Mouse (Mus musculus): ENCODE results near the gene Adamts9. TPM values are rescaled to one million over a fixed set of nuclear protein-coding genes. Genes with fewer than 3 reads are reported as not detected.

Gene Adamts9
- total RNA-seq, 1 experiment: 21.2 TPM

DNA sequence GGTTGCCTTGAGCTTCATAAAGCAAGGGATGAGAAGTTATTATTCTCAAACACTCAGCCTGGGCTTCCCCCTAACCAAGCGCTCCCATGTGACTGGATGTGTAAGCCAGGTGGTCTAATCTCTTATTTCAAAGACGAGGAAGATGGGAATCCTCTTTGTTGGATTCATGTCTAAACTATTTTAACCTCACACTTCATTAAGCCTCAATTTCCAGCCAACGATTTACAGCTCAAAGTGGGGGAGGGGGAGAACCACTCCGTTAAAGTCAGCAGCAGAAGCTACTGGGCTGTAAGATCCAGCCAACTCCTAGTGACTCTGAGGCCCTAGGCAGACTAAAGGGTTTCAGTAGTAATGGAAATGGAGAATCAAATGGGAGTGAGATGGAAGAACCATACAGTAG lies 71.5 kb downstream of the Adamts9 start:
- DNase-seq (ENCODE audit: low read depth, low spot score): no peak
- Histone ChIP-seq H3K4me3 (ENCODE audit: insufficient read depth in 1 of 2, low read depth in 1 of 2, low read length in 2 of 2, poor library complexity in 1 of 2, severe bottlenecking in 1 of 2) (no peak overlapping the region), H3K9me3 (ENCODE audit: control insufficient read depth, insufficient read depth, low read depth, low read length) (no peaks in the 10 kb centered on the region), H3K4me1 (ENCODE audit: control insufficient read depth in 2 of 2, insufficient read depth in 2 of 2, low read length in 2 of 2, poor library complexity in 1 of 2) (no peaks in the 10 kb centered on the region), H3K36me3 (ENCODE audit: control insufficient read depth, insufficient read depth, low read length, poor library complexity, severe bottlenecking) (no peaks in the 10 kb centered on the region), H3K27ac (ENCODE audit: insufficient read depth, low read depth, low read length, poor library complexity, severe bottlenecking) (no peak overlapping the region), H3K9ac (ENCODE audit: insufficient read depth, low read depth, low read length, poor library complexity, severe bottlenecking) (no peak overlapping the region)
- in situ Hi-C loops (cut with MboI; ENCODE audit: low sequenced_read_pairs in 2 of 2, unreplicated experiment in 2 of 2): no loop called here
- TF ChIP-seq CHD2 (IDR thresholded peaks at IDR 0.05; ENCODE audit: low read depth, low read length) (no peak), ZC3H11A (IDR thresholded peaks at IDR 0.05; ENCODE audit: borderline replicate concordance, low read depth, low read length) (no peak), ZNF384 (IDR thresholded peaks at IDR 0.05; ENCODE audit: low read depth, low read length) (no peak), HCFC1 (IDR thresholded peaks at IDR 0.05; ENCODE audit: borderline replicate concordance, insufficient read depth, low read length) (no peak), MAFK (IDR thresholded peaks at IDR 0.05; ENCODE audit: insufficient read depth, low read depth, low read length) (no peak)

DNA sequence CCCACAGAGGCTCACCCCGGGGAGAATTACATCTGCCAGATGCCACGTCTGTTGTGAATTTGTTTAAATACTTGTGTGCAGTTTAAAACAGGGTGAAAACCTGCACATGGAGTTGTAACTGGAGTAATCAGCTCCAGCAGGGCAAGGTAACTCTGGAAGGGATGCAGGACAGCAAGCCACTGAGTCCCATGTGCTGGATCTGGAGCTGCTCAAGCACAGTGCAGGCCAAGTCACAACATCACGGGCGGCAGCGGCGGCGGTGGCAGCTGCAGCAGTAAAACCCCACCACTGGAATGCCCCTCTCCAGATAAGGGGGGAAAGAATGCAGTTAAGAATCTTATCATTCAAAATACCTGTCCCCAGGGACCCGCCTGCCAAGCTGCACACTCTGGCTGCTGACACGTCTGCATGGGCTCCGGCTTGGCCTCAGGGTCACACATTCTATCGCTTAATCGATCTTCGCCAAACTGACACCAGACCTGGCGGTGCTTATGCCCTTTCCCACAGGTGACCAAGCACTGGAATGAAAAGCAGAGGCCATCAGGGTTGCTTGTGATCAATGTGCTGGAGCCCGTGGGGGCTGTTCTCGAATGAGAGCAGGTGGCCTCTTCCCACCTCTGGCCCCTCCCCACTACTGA lies 73.6 kb downstream of the Adamts9 start:
- no peak overlapping the region for H3K27ac ChIP-seq (ENCODE audit: insufficient read depth, low read depth, low read length, poor library complexity, severe bottlenecking)
- in situ Hi-C loops (cut with MboI; ENCODE audit: low sequenced_read_pairs in 2 of 2, unreplicated experiment in 2 of 2): no loop called here
- H3K4me1 ChIP-seq (ENCODE audit: control insufficient read depth in 2 of 2, insufficient read depth in 2 of 2, low read length in 2 of 2, poor library complexity in 1 of 2): no peaks in the 10 kb centered on the region
- H3K36me3 ChIP-seq (ENCODE audit: control insufficient read depth, insufficient read depth, low read length, poor library complexity, severe bottlenecking): no peaks in the 10 kb centered on the region
- no peak overlapping the region for H3K9ac ChIP-seq (ENCODE audit: insufficient read depth, low read depth, low read length, poor library complexity, severe bottlenecking)
- peak overlapping the region; percentile 31 to 35; a peak in 3 of 4 replicates for H3K4me3 ChIP-seq (ENCODE audit: insufficient read depth in 1 of 2, low read depth in 1 of 2, low read length in 2 of 2, poor library complexity in 1 of 2, severe bottlenecking in 1 of 2)
- TF ChIP-seq ZNF384 (IDR thresholded peaks at IDR 0.05; ENCODE audit: low read depth, low read length) (no peak), ZC3H11A (IDR thresholded peaks at IDR 0.05; ENCODE audit: borderline replicate concordance, low read depth, low read length) (no peak), MAFK (IDR thresholded peaks at IDR 0.05; ENCODE audit: insufficient read depth, low read depth, low read length) (no peak), CHD2 (IDR thresholded peaks at IDR 0.05; ENCODE audit: low read depth, low read length) (no peak), HCFC1 (IDR thresholded peaks at IDR 0.05; ENCODE audit: borderline replicate concordance, insufficient read depth, low read length) (no peak)
- DNase-seq (ENCODE audit: low read depth, low spot score): no peak
- no peaks in the 10 kb centered on the region for H3K9me3 ChIP-seq (ENCODE audit: control insufficient read depth, insufficient read depth, low read depth, low read length)

DNA sequence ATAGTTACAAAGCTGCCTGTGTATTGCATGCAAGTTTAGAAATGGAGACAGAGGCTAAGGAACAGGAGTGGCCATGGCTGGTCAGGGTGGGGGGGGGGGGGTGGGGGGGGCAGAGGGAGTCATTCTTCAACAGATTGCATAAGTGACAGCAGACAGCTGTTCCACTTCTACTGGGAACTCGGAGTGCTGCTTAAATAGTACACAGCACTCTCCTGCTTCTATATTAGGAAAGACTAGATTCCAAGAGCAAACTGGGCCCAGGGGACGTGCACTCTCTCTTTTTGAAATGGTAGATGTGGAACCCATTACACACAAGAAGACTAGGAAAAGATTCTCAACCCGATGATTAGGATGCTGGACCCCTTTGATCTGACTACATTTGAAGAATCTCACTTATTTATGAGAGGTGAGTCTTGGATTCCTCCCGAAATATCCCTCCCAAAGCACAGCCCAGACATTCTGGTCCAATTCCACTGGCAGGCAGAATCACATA lies 74.2 kb downstream of the Adamts9 start, which contains the start of gene Gm15737:
Gene Gm15737 (plus strand): TSS at position 269 of the 493 bp plus-strand sequence.
- H3K9ac ChIP-seq (ENCODE audit: insufficient read depth, low read depth, low read length, poor library complexity, severe bottlenecking): no peak within 1 kb of the TSS
- no peaks in the 10 kb centered on the region for H3K36me3 ChIP-seq (ENCODE audit: control insufficient read depth, insufficient read depth, low read length, poor library complexity, severe bottlenecking)
- no peaks in the 10 kb centered on the region for H3K9me3 ChIP-seq (ENCODE audit: control insufficient read depth, insufficient read depth, low read depth, low read length)
- no peaks in the 10 kb centered on the region for H3K4me1 ChIP-seq (ENCODE audit: control insufficient read depth in 2 of 2, insufficient read depth in 2 of 2, low read length in 2 of 2, poor library complexity in 1 of 2)
- no peak for DNase-seq (ENCODE audit: low read depth, low spot score)
- peak within 1 kb of the TSS; percentile 31 to 35; a peak in 3 of 4 replicates for H3K4me3 ChIP-seq (ENCODE audit: insufficient read depth in 1 of 2, low read depth in 1 of 2, low read length in 2 of 2, poor library complexity in 1 of 2, severe bottlenecking in 1 of 2)
- H3K27ac ChIP-seq (ENCODE audit: insufficient read depth, low read depth, low read length, poor library complexity, severe bottlenecking): no peak within 1 kb of the TSS
- in situ Hi-C loops (cut with MboI; ENCODE audit: low sequenced_read_pairs in 2 of 2, unreplicated experiment in 2 of 2): no loop called here
- no peak for TF ChIP-seq ZNF384 (IDR thresholded peaks at IDR 0.05; ENCODE audit: low read depth, low read length)
- no peak for TF ChIP-seq ZC3H11A (IDR thresholded peaks at IDR 0.05; ENCODE audit: borderline replicate concordance, low read depth, low read length)
- TF ChIP-seq MAFK (IDR thresholded peaks at IDR 0.05; ENCODE audit: insufficient read depth, low read depth, low read length): no peak
- TF ChIP-seq CHD2 (IDR thresholded peaks at IDR 0.05; ENCODE audit: low read depth, low read length): no peak
- no peak for TF ChIP-seq HCFC1 (IDR thresholded peaks at IDR 0.05; ENCODE audit: borderline replicate concordance, insufficient read depth, low read length)

DNA sequence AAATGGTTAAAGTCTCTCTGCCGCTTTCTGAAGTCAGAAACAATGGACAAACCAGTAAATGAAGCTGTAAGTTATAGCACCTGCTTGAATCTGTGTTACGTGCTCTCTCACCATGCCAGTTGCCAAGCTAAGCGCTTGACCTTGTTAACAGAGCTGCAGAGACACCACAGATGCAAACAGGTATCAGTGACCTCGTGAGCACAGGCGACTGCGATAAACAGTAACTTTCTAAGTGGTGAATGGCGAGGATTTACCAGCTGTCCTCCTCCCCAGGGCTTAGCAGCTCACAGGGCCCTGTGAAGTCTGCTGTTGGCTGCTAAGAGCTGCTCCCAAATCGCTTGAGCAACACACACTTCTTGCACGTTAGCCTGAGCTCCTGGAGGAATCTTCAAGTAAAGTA lies 80.7 kb downstream of the Adamts9 start:
- H3K27ac ChIP-seq (ENCODE audit: insufficient read depth, low read depth, low read length, poor library complexity, severe bottlenecking): no peak overlapping the region
- H3K4me3 ChIP-seq (ENCODE audit: insufficient read depth in 1 of 2, low read depth in 1 of 2, low read length in 2 of 2, poor library complexity in 1 of 2, severe bottlenecking in 1 of 2): no peak overlapping the region
- in situ Hi-C loops (cut with MboI; ENCODE audit: low sequenced_read_pairs in 2 of 2, unreplicated experiment in 2 of 2): no loop called here
- H3K9ac ChIP-seq (ENCODE audit: insufficient read depth, low read depth, low read length, poor library complexity, severe bottlenecking): no peak overlapping the region
- peaks cover 3% of the 10 kb centered on the region; the same call in 1 of the 2 replicates for H3K36me3 ChIP-seq (ENCODE audit: control insufficient read depth, insufficient read depth, low read length, poor library complexity, severe bottlenecking)
- TF ChIP-seq ZC3H11A (IDR thresholded peaks at IDR 0.05; ENCODE audit: borderline replicate concordance, low read depth, low read length) (no peak), ZNF384 (IDR thresholded peaks at IDR 0.05; ENCODE audit: low read depth, low read length) (no peak), HCFC1 (IDR thresholded peaks at IDR 0.05; ENCODE audit: borderline replicate concordance, insufficient read depth, low read length) (no peak), MAFK (IDR thresholded peaks at IDR 0.05; ENCODE audit: insufficient read depth, low read depth, low read length) (no peak), CHD2 (IDR thresholded peaks at IDR 0.05; ENCODE audit: low read depth, low read length) (no peak)
- no peaks in the 10 kb centered on the region for H3K4me1 ChIP-seq (ENCODE audit: control insufficient read depth in 2 of 2, insufficient read depth in 2 of 2, low read length in 2 of 2, poor library complexity in 1 of 2)
- no peak for DNase-seq (ENCODE audit: low read depth, low spot score)
- no peaks in the 10 kb centered on the region for H3K9me3 ChIP-seq (ENCODE audit: control insufficient read depth, insufficient read depth, low read depth, low read length)

Data from ES-E14 (cell line).